Mouse (Mus musculus) midbrain, embryonic 14.5 days (tissue): ENCODE data around the gene Cbx4. TPM values are rescaled to one million over a fixed set of nuclear protein-coding genes. Genes with fewer than 3 reads are reported as not detected.

Experiments used
- ATAC-seq: fragments of 200-750 bp; cut with Nextera tagmentation; 2 replicates; pipeline ENCODE4 v1.8.0; 2017; ENCODE audit warnings: moderate number of reproducible peaks, moderate library complexity; ENCODE audit not compliant: low FRiP score, low TSS enrichment
- DNase-seq: peaks from one replicate; pipeline ENCODE4 v3.0.0-alpha.2; 2015
- H3K27ac ChIP-seq: fragments of 300-500 bp; sonication (generic); replicated peaks from 2 replicates; pipeline ENCODE4 v1.5.1; 2014; ENCODE audit warnings: mild to moderate bottlenecking, low read depth, low read length, moderate library complexity
- H3K27me3 ChIP-seq: fragments of 300-500 bp; sonication (generic); 2 replicates; pipeline ENCODE4 v1.6.1; 2014; ENCODE audit warnings: low read length, control low read depth, mixed read lengths; ENCODE audit not compliant: control insufficient read depth, insufficient read depth
- H3K36me3 ChIP-seq: fragments of 300-500 bp; sonication (generic); 2 replicates; pipeline ENCODE4 v1.6.1; 2014; ENCODE audit warnings: low read length, control low read depth; ENCODE audit not compliant: control insufficient read depth, insufficient read depth
- H3K4me1 ChIP-seq: fragments of 300-500 bp; sonication (generic); 2 replicates; pipeline ENCODE4 v1.6.1; 2014; ENCODE audit warnings: mild to moderate bottlenecking, antibody characterized with exemption, low read length, control low read depth; ENCODE audit not compliant: control insufficient read depth, insufficient read depth
- H3K4me2 ChIP-seq: fragments of 300-500 bp; sonication (generic); 2 replicates; pipeline ENCODE4 v1.6.1; 2014; ENCODE audit warnings: mild to moderate bottlenecking, low read length, moderate library complexity
- H3K4me3 ChIP-seq: fragments of 300-500 bp; sonication (generic); replicated peaks from 2 replicates; pipeline ENCODE4 v1.5.1; 2014; ENCODE audit warnings: low read depth, low read length
- H3K9ac ChIP-seq: fragments of 300-500 bp; sonication (generic); replicated peaks from 2 replicates; pipeline ENCODE4 v1.6.1; 2014; ENCODE audit warnings: mild to moderate bottlenecking, low read length, moderate library complexity
- H3K9me3 ChIP-seq: fragments of 300-500 bp; sonication (generic); 2 replicates; pipeline ENCODE4 v1.6.1; 2016; ENCODE audit warnings: low read length, control low read depth, mixed read lengths; ENCODE audit not compliant: control insufficient read depth
- WGBS: fragments of 180-500 bp; shearing (Covaris S2); extraction: QIAGEN DNeasy Blood & Tissue Kit; methylation state at CpG from one replicate; pipeline ENCODE4 v1.1.7; 2014; 5-methylcytosine and 5-hydroxymethylcytosine counted together
- polyA plus RNA-seq: library from polyadenylated mRNA; unstranded; fragments of >200 nt; fragmentation: Nextera tagmentation; extraction: Ambion mirVana; gene quantifications from 2 replicates; pipeline ENCODE4 v1.2.1, GENCODE M21; 2014

The Cbx4 gene
- polyA plus RNA-seq, 1 experiment from 2014 or later, result 19.3 TPM

- 2% methylated on average over 28 of the region's 28 CpGs for WGBS
- Histone ChIP-seq H3K27ac (peak overlapping the region; percentile 99; the same call in 1 of the 2 replicates), H3K9me3 (no peaks in the 10 kb centered on the region), H3K36me3 (peaks cover 28% of the 10 kb centered on the region), H3K4me1 (peaks cover 64% of the 10 kb centered on the region), H3K27me3 (peaks cover 45% of the 10 kb centered on the region), H3K9ac (peak overlapping the region; percentile 95), H3K4me3 (peak overlapping the region; percentile 87), H3K4me2 (peak overlapping the region; percentile 99)
- DNase-seq (peak; percentile 54), ATAC-seq (no peak)
Measured at GRCm38 (mm10) chr11:119083724-119084445, 2.1 kb downstream of the Cbx4 start.

- 9% methylated on average over 20 of the region's 20 CpGs for WGBS
- peak overlapping the region; percentile 99 for H3K4me2 ChIP-seq
- H3K4me1 ChIP-seq, result peaks cover 73% of the 10 kb centered on the region
- no peak for DNase-seq
- peaks cover 35% of the 10 kb centered on the region for H3K27me3 ChIP-seq
- peak overlapping the region; percentile 95; the same call in 1 of the 2 replicates for H3K9ac ChIP-seq
- no peaks in the 10 kb centered on the region for H3K9me3 ChIP-seq
- H3K27ac ChIP-seq, result no peak overlapping the region
- H3K36me3 ChIP-seq, result peaks cover 28% of the 10 kb centered on the region
- ATAC-seq, result no peak
- peak overlapping the region; percentile 87 for H3K4me3 ChIP-seq
Measured at GRCm38 (mm10) chr11:119082638-119083599, 3.1 kb downstream of the Cbx4 start.

GRCm38 (mm10) chr11:119081839-119082637 is 4.0 kb downstream of the Cbx4 start:
- Histone ChIP-seq H3K4me2 (peak overlapping the region; percentile 99), H3K9me3 (no peaks in the 10 kb centered on the region), H3K4me3 (peak overlapping the region; percentile 87; the same call in 1 of the 2 replicates), H3K36me3 (peaks cover 28% of the 10 kb centered on the region), H3K27ac (no peak overlapping the region), H3K27me3 (peaks cover 26% of the 10 kb centered on the region), H3K9ac (peak overlapping the region; percentile 29; the same call in 1 of the 2 replicates), H3K4me1 (peaks cover 73% of the 10 kb centered on the region)
- 24% methylated on average over 21 of the region's 21 CpGs for WGBS
- DNase-seq (peak; percentile 60), ATAC-seq (no peak)

- H3K4me1 ChIP-seq, result peaks cover 69% of the 10 kb centered on the region
- H3K27ac ChIP-seq, result no peak overlapping the region
- no peaks in the 10 kb centered on the region for H3K9me3 ChIP-seq
- peaks cover 28% of the 10 kb centered on the region for H3K36me3 ChIP-seq
- no peak for ATAC-seq
- peak overlapping the region; percentile 24 for H3K4me3 ChIP-seq
- peaks cover 22% of the 10 kb centered on the region for H3K27me3 ChIP-seq
- DNase-seq, result peak; percentile 39
- peak overlapping the region; percentile 99 for H3K4me2 ChIP-seq
- H3K9ac ChIP-seq, result peak overlapping the region; percentile 29
- WGBS, result 22% methylated on average over 47 of the region's 47 CpGs
Measured at GRCm38 (mm10) chr11:119081148-119081838, 4.7 kb downstream of the Cbx4 start.

GRCm38 (mm10) chr11:119080461-119081147 is 5.4 kb downstream of the Cbx4 start:
- peak overlapping the region; percentile 29 for H3K9ac ChIP-seq
- peak overlapping the region; percentile 24 for H3K4me3 ChIP-seq
- no peak for ATAC-seq

GRCm38 (mm10) chr11:119079445-119079837 is 6.6 kb downstream of the Cbx4 start:
- Histone ChIP-seq H3K27ac (peak overlapping the region; percentile 76), H3K9ac (peak overlapping the region; percentile 36), H3K36me3 (peaks cover 28% of the 10 kb centered on the region), H3K4me1 (peaks cover 65% of the 10 kb centered on the region), H3K4me3 (peak overlapping the region; percentile 15), H3K9me3 (no peaks in the 10 kb centered on the region), H3K4me2 (peak overlapping the region; percentile 43), H3K27me3 (peaks cover 22% of the 10 kb centered on the region)
- WGBS, result 30% methylated on average over 7 of the region's 7 CpGs
- no peak for ATAC-seq
- DNase-seq, result no peak

More at GRCm38 (mm10) chr11:119080461-119081147, 5.4 kb downstream of the Cbx4 start:
- Histone ChIP-seq H3K27me3 (peaks cover 22% of the 10 kb centered on the region), H3K4me1 (peaks cover 69% of the 10 kb centered on the region), H3K36me3 (peaks cover 28% of the 10 kb centered on the region), H3K4me2 (peak overlapping the region; percentile 99), H3K9me3 (no peaks in the 10 kb centered on the region), H3K27ac (no peak overlapping the region)
- WGBS, result 29% methylated on average over 33 of the region's 33 CpGs
- no peak for DNase-seq

GRCm38 (mm10) chr11:119078691-119079444 is 7.2 kb downstream of the Cbx4 start:
- 4% methylated on average over 27 of the region's 27 CpGs for WGBS
- ATAC-seq, result peak; percentile 76
- Histone ChIP-seq H3K36me3 (peaks cover 28% of the 10 kb centered on the region), H3K4me2 (peak overlapping the region; percentile 43), H3K9me3 (no peaks in the 10 kb centered on the region), H3K4me3 (peak overlapping the region; percentile 15), H3K27ac (peak overlapping the region; percentile 76), H3K27me3 (peaks cover 22% of the 10 kb centered on the region), H3K9ac (peak overlapping the region; percentile 36), H3K4me1 (peaks cover 62% of the 10 kb centered on the region)
- DNase-seq, result peak; percentile 83
